Mouse (Mus musculus) lung, postnatal 0 days (tissue): ENCODE results near the gene Sorcs3.

Experiments
- CTCF ChIP-seq: IDR thresholded peaks from 2 replicates; pipeline ENCODE4 v1.5.1; 2016; ENCODE audit warnings: antibody characterized with exemption, mild to moderate bottlenecking
- EP300 ChIP-seq: IDR thresholded peaks from 2 replicates; pipeline ENCODE4 v1.6.1; 2016; ENCODE audit warnings: antibody characterized with exemption, mild to moderate bottlenecking, control low read depth

GRCm38 (mm10) chr19:48371787-48372186, 166.0 kb downstream of the Sorcs3 start:
- TF ChIP-seq CTCF (no peak), EP300 (no peak)
